Mouse (Mus musculus) embryonic facial prominence, embryonic 15.5 days (tissue): ENCODE data around the gene Nmnat3. TPM values are rescaled to one million over a fixed set of nuclear protein-coding genes. Genes with fewer than 3 reads are reported as not detected.

ENCODE experiments used
- ATAC-seq: fragments of 200-750 bp; cut with Nextera tagmentation; 2 replicates; pipeline ENCODE4 v1.8.0; 2017; ENCODE audit warnings: low read depth, moderate TSS enrichment; ENCODE audit not compliant: insufficient number of reproducible peaks, low FRiP score, low TSS enrichment
- H3K27ac ChIP-seq: fragments of 300-500 bp; sonication (generic); replicated peaks from 2 replicates; pipeline ENCODE4 v1.5.1; 2015; ENCODE audit warnings: mild to moderate bottlenecking, inconsistent platforms
- H3K27me3 ChIP-seq: fragments of 300-500 bp; sonication (generic); 2 replicates; pipeline ENCODE4 v1.6.1; 2015; ENCODE audit warnings: inconsistent platforms
- H3K36me3 ChIP-seq: fragments of 300-500 bp; sonication (generic); 2 replicates; pipeline ENCODE4 v1.6.1; 2015; ENCODE audit warnings: mild to moderate bottlenecking, inconsistent platforms
- H3K4me1 ChIP-seq: fragments of 300-500 bp; sonication (generic); 2 replicates; pipeline ENCODE4 v1.6.1; 2015; ENCODE audit warnings: inconsistent platforms
- H3K4me2 ChIP-seq: fragments of 300-500 bp; sonication (generic); replicated peaks from 2 replicates; pipeline ENCODE4 v1.6.1; 2015; ENCODE audit warnings: mild to moderate bottlenecking, inconsistent platforms
- H3K4me3 ChIP-seq: fragments of 300-500 bp; sonication (generic); replicated peaks from 2 replicates; pipeline ENCODE4 v1.5.1; 2015; ENCODE audit warnings: mild to moderate bottlenecking, inconsistent platforms
- H3K9ac ChIP-seq: fragments of 300-500 bp; sonication (generic); 2 replicates; pipeline ENCODE4 v1.6.1; 2015; ENCODE audit warnings: inconsistent platforms
- H3K9me3 ChIP-seq: fragments of 300-500 bp; sonication (generic); replicated peaks from 2 replicates; pipeline ENCODE4 v1.6.1; 2016; ENCODE audit warnings: inconsistent platforms
- WGBS: fragments of 180-500 bp; shearing (Covaris S2); methylation state at CpG from one replicate; pipeline ENCODE4 v1.1.7; 2015; 5-methylcytosine and 5-hydroxymethylcytosine counted together
- polyA plus RNA-seq: library from polyadenylated mRNA; unstranded; fragments of >200 nt; fragmentation: Nextera tagmentation; extraction: Ambion mirVana; gene quantifications from 2 replicates; pipeline ENCODE4 v1.2.1, GENCODE M21; 2015

Gene Nmnat3
- polyA plus RNA-seq, 1 experiment from 2014 or later = 7.9 TPM

DNA sequence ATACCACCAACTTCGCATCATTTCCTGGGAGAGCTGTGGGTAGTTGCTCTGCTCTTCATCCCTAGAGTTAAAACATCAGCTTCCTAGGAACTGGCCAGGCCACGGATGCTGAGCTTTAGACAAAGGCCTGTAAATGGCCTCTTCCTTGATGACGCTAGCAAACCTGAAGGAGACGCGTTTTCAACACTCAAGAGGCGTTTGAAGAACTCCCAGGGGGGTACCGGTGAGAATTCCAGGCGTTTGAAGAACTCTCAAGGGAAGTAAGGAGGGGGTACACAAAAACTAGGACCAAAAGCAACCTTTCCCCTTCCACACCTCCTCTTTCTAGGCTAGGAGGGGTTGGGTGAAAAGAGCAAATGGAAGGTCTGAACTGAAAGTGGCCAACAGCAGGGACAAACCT is 137.1 kb downstream of the Nmnat3 start:
- H3K4me3 ChIP-seq = peak overlapping the region; percentile 54
- H3K4me1 ChIP-seq = peaks cover 28% of the 10 kb centered on the region
- no peak overlapping the region for H3K27ac ChIP-seq
- H3K36me3 ChIP-seq = no peaks in the 10 kb centered on the region
- peak overlapping the region; percentile 81 for H3K4me2 ChIP-seq
- WGBS = 5% methylated on average over 8 of the region's 8 CpGs
- ATAC-seq = no peak
- no peaks in the 10 kb centered on the region for H3K27me3 ChIP-seq
- 0 out of 2 replicates have a peak overlapping the region, but pooled peaks have one; percentile 23 for H3K9ac ChIP-seq
- H3K9me3 ChIP-seq = no peaks in the 10 kb centered on the region

DNA sequence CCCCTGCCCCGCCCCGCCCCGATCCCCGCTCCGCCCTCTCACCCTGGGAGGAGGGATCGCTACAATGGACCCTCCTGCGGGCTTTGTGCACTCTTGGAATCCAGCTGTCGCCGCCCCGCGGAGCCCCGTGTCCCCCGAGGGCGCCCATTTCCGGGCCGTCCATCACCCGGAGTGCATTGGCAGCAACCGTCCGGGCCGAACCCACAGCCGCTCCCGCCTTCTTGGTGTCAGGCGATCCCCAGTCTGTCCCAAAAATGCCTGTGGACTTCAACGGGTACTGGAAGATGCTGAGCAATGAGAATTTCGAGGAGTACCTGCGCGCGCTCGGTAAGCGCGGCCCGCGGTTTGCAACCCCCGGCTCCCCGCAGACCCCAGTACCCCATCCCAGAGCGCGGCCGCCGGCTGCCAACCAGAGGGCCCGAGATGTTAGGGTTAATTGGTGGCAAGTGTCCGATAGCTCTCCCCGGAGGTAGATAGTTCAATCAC is 137.5 kb downstream of the Nmnat3 start:
- Histone ChIP-seq H3K9ac (peak overlapping the region; percentile 23), H3K9me3 (no peaks in the 10 kb centered on the region), H3K4me3 (peak overlapping the region; percentile 54), H3K27me3 (no peaks in the 10 kb centered on the region), H3K4me2 (peak overlapping the region; percentile 81), H3K27ac (no peak overlapping the region), H3K36me3 (no peaks in the 10 kb centered on the region), H3K4me1 (peaks cover 33% of the 10 kb centered on the region)
- ATAC-seq = 0 out of 2 replicates have a peak, but pooled peaks have one; percentile 66
- WGBS = under 1% methylated on average over 35 of the region's 42 CpGs

DNA sequence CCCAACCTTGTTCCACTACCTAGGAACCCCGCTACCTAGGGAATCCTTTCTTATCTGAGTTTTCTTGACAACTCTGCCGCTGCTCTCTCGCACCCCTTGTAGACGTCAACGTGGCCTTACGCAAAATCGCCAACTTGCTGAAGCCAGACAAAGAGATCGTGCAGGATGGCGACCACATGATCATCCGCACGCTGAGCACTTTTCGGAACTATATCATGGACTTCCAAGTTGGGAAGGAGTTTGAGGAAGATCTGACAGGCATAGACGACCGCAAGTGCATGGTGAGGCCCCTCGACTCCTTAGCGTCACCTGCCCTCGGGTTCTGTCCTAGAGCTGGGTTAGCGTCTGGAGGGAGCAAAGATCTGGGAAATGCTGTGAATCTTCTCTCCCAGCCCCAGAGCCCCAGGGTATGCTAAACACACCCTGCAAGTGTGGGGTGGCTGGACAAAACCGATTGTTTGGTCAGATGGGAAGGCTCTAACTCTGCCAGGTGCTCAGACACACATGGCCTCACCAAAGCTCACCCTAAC is 138.2 kb downstream of the Nmnat3 start:
- Histone ChIP-seq H3K27me3 (no peaks in the 10 kb centered on the region), H3K9me3 (no peaks in the 10 kb centered on the region), H3K36me3 (no peaks in the 10 kb centered on the region), H3K9ac (no peak overlapping the region), H3K4me3 (peak overlapping the region; percentile 54), H3K27ac (no peak overlapping the region), H3K4me2 (peak overlapping the region; percentile 81), H3K4me1 (peaks cover 37% of the 10 kb centered on the region)
- 6% methylated on average over 19 of the region's 19 CpGs for WGBS
- ATAC-seq = no peak

DNA sequence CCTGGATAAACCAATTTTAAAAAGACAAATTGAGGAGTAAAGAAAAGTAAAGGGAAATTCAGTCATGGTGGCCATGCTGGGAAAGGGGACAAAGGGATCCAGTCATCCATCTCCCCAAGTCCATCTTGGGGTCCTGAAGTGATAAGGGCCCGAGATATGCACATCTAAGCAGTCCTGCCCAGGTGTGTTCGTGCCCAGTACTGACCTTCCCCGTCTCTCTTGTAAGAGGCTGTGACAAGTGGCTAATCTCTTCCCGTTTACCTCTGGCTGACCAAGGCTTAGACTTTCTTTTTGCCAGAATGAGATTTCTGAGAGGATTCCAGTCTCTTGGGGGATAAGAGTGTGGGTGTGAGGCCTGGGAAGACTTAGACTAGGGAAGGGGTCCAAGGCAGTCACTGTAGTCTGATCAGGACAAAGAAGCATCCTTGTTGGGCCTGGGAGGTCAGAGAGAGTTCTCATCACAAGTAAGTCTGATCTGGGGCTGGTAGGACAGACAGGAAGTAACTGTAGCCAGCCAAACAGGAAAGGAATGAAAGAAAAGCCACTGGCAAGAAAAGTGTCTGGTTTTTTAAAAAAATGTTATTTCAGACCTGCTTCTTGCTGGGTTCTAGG is 140.8 kb downstream of the Nmnat3 start:
- no peaks in the 10 kb centered on the region for H3K9me3 ChIP-seq
- no peak overlapping the region for H3K9ac ChIP-seq
- H3K4me2 ChIP-seq = no peak overlapping the region
- H3K36me3 ChIP-seq = no peaks in the 10 kb centered on the region
- WGBS = 76% methylated on average over 4 of the region's 4 CpGs
- H3K27ac ChIP-seq = peak overlapping the region; percentile 66
- peaks cover 38% of the 10 kb centered on the region for H3K4me1 ChIP-seq
- H3K27me3 ChIP-seq = no peaks in the 10 kb centered on the region
- no peak for ATAC-seq
- no peak overlapping the region for H3K4me3 ChIP-seq

DNA sequence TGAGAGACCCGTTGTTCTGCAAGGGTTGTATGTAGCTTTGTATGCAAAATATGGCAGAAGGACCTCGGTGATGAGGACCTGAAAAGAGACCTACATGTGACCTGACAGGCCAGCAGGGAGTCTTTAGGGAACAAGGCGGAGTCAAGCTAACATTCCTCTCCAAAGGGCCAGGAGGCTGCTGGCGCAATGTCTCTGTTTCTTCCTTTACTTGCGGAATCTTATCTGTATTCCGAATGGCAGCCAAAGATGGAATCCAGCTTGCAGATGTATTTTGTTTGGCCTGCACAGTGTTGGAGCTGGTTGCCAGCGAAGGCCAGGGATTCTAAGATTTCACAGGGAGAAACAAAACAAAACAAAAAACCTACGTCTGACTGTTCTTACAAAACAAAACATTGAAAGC is 141.5 kb downstream of the Nmnat3 start:
- 63% methylated on average over 8 of the region's 8 CpGs for whole genome bisulfite sequencing
- H3K4me1 ChIP-seq = peaks cover 38% of the 10 kb centered on the region
- no peak for ATAC-seq

DNA sequence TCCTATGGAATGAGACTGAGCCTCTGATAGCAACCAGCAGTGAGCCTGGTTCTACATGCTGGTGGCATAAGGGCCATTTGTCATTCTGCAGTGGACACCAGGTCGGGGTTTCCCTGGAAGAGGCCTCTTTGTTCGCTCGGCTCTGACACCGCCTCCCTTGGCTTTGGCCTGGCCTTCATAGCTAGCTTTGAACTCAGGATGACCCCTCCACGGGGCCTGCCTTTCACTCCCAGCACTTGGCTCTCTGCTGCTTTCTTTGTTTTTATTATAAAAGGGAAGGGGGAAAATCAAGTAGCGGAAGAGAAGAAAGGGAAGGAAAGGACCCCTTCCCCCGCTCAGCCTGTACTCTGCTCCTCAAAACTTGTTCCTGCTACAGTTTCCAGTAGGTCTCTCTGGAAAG is 142.6 kb downstream of the Nmnat3 start:
- Histone ChIP-seq H3K4me2 (no peak overlapping the region), H3K36me3 (no peaks in the 10 kb centered on the region), H3K9ac (no peak overlapping the region), H3K9me3 (no peaks in the 10 kb centered on the region), H3K27ac (0 out of 2 replicates have a peak overlapping the region, but pooled peaks have one; percentile 19), H3K27me3 (no peaks in the 10 kb centered on the region), H3K4me3 (no peak overlapping the region), H3K4me1 (peaks cover 33% of the 10 kb centered on the region)
- ATAC-seq = no peak
- 29% methylated on average over 7 of the region's 7 CpGs for WGBS

More for the DNA sequence above, 141.5 kb downstream of the Nmnat3 start:
- Histone ChIP-seq H3K36me3 (no peaks in the 10 kb centered on the region), H3K4me3 (no peak overlapping the region), H3K9me3 (no peaks in the 10 kb centered on the region), H3K4me2 (no peak overlapping the region), H3K9ac (no peak overlapping the region), H3K27ac (peak overlapping the region; percentile 66), H3K27me3 (no peaks in the 10 kb centered on the region)

DNA sequence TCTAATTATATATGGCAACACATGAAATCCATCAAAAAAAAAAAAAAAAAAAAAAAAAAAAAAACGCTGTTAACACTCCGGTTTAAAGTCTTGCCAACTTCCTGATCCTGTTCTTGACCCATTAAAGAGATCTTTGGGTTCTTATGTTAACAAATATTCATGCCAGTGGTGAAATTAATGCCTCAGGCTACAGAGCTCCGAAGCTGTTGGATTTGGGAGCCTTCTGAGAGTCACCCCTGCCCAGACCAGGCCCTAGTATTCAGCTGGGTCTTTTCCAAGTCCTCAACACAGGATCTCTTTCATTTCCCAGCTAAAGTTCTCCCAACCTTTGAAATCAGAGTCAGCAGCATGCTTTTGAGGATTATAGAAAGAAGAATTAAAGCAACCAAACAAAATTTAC is 143.3 kb downstream of the Nmnat3 start:
- peaks cover 33% of the 10 kb centered on the region for H3K4me1 ChIP-seq

DNA sequence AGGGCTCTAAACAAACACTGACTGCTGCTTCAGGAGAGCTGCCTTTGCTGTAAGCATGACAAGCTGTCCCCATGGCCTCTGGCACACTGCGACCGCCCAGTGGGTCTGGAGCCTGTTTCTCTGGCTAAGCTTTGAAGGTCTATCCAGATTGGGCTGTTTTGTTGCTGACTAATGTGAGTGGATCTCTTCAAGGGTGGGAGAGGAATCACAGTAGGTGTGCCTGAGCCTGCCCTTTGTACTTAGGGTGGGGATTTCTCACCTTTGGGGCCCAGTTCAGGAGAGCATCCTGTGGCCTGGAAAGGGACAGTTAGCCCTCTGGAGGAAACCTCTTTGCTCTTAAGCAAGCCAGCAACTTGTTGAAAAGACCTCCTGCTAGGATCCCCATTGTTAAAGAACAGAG is 145.8 kb downstream of the Nmnat3 start:
- ATAC-seq = no peak
- Histone ChIP-seq H3K4me3 (no peak overlapping the region), H3K36me3 (no peaks in the 10 kb centered on the region), H3K27me3 (no peaks in the 10 kb centered on the region), H3K27ac (no peak overlapping the region), H3K9ac (no peak overlapping the region), H3K9me3 (no peaks in the 10 kb centered on the region), H3K4me1 (peaks cover 25% of the 10 kb centered on the region), H3K4me2 (no peak overlapping the region)
- WGBS = 60% methylated on average over 2 of the region's 2 CpGs

More for the DNA sequence above, 143.3 kb downstream of the Nmnat3 start:
- Histone ChIP-seq H3K27me3 (no peaks in the 10 kb centered on the region), H3K9me3 (no peaks in the 10 kb centered on the region), H3K36me3 (no peaks in the 10 kb centered on the region), H3K4me2 (no peak overlapping the region), H3K9ac (no peak overlapping the region), H3K27ac (peak overlapping the region; percentile 55; the same call in 1 of the 2 replicates), H3K4me3 (no peak overlapping the region)
- ATAC-seq = no peak
- 11% methylated on average over 3 of the region's 3 CpGs for whole genome bisulfite sequencing

DNA sequence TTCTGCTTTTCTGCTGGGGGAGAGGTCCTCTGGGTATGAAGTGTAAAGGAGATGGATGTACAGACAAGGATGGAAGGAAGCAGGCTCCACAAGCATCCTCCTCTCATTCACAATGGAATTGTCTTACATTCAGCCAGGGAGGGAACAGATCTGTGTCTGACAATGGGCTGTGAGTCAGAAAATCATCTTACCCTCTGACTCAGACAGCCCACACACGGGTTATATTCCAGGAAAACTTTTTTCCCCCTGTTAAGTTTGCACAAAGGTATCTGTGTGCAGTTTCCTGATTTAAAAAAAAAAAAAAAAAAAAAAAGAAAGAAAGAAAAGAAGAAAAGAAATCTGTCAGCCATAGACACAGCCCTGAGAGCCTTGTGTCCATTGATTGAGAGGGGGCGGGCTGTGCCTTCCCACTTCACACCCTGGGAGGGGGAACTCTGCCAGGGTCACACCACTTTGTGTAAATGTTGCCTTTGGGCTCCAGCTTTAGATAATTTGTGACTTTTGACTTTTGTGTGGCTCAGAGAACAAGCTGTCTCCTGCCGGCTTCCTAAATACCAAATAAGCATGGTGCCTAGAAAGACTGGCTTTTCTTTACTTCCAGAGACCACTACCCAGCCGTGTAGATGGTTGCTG is 146.8 kb downstream of the Nmnat3 start:
- H3K9ac ChIP-seq = no peak overlapping the region
- H3K4me2 ChIP-seq = no peak overlapping the region
- 31% methylated on average over 4 of the region's 4 CpGs for WGBS
- H3K36me3 ChIP-seq = no peaks in the 10 kb centered on the region
- no peaks in the 10 kb centered on the region for H3K9me3 ChIP-seq
- no peak for ATAC-seq
- H3K4me3 ChIP-seq = no peak overlapping the region
- H3K27me3 ChIP-seq = no peaks in the 10 kb centered on the region
- H3K4me1 ChIP-seq = peaks cover 15% of the 10 kb centered on the region
- no peak overlapping the region; the same call in 1 of the 2 replicates for H3K27ac ChIP-seq

DNA sequence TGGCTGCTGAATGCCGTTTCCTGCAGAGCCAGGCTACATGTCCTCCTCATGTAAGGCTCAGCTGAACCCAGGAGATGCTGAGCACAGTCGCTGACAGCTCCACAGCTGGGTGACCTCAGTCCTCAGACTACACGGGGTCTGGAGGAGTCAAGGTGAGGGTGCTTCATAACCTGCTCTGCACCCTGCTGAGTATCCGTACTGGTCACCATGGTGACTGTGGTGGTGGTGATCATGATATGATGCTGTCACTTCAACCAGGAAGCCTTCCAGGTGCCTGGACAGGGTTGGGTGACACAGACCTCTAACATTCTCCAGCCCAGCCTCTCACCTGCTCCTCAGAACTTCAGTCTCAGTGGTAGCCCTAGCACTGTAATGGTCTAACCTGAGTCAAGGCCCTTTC is 150.6 kb downstream of the Nmnat3 start:
- no peak for ATAC-seq
- Histone ChIP-seq H3K4me2 (no peak overlapping the region), H3K4me1 (no peaks in the 10 kb centered on the region), H3K27me3 (no peaks in the 10 kb centered on the region), H3K27ac (no peak overlapping the region), H3K36me3 (no peaks in the 10 kb centered on the region), H3K4me3 (no peak overlapping the region), H3K9me3 (no peaks in the 10 kb centered on the region), H3K9ac (no peak overlapping the region)
- 89% methylated on average over 4 of the region's 4 CpGs for WGBS

DNA sequence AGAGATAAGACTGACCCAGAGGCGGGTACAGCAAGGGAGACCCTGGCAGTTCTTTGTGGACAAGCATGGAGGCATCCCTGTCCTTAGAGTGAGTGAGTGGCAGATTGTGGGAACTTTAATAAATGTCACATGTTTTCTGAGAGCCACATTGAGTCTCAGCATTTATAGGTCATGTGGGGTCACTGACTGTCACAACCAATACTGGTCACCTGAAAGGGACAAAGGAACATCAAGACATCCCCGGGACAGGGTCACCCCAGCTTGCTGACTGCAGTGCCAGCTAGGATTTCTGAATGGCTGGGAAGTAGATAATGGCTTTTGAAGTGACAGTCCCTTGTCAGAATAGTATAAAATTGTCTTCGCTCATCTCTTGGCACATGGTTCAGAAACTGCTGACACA is 151.9 kb downstream of the Nmnat3 start:
- no peaks in the 10 kb centered on the region for H3K4me1 ChIP-seq
- ATAC-seq = no peak
- no peak overlapping the region for H3K4me3 ChIP-seq
- no peak overlapping the region for H3K4me2 ChIP-seq
- WGBS = 58% methylated on average over 3 of the region's 3 CpGs
- H3K9me3 ChIP-seq = no peaks in the 10 kb centered on the region
- no peaks in the 10 kb centered on the region for H3K36me3 ChIP-seq
- H3K27ac ChIP-seq = no peak overlapping the region
- no peaks in the 10 kb centered on the region for H3K27me3 ChIP-seq
- H3K9ac ChIP-seq = no peak overlapping the region
